Mouse (Mus musculus) forebrain, postnatal 0 days (tissue): Measurements from ENCODE around the gene Ap1g2. TPM values are rescaled to one million over a fixed set of nuclear protein-coding genes. Genes with fewer than 3 reads are reported as not detected.
A peak's percentile ranks its signal among the peaks of the same experiment; 100 is the strongest.

Experiments
- ATAC-seq: fragments of 200-750 bp; cut with Nextera tagmentation; 2 replicates; pipeline ENCODE4 v1.8.0; 2017; ENCODE audit warnings: mild to moderate bottlenecking, moderate library complexity
- DNase-seq: peaks from one replicate; pipeline ENCODE4 v3.0.0-alpha.2; 2015
- H3K27ac ChIP-seq: fragments of 300-500 bp; sonication (generic); 2 replicates; pipeline ENCODE4 v1.5.1; 2014; ENCODE audit warnings: low read depth, mild to moderate bottlenecking, antibody characterized with exemption, low read length, moderate library complexity, mixed read lengths
- H3K27me3 ChIP-seq: fragments of 300-500 bp; sonication (generic); 2 replicates; pipeline ENCODE4 v1.6.1; 2014; ENCODE audit warnings: mild to moderate bottlenecking, low read length, mixed read lengths; ENCODE audit not compliant: insufficient read depth
- H3K36me3 ChIP-seq: fragments of 300-500 bp; sonication (generic); 2 replicates; pipeline ENCODE4 v1.6.1; 2014; ENCODE audit warnings: mild to moderate bottlenecking, moderate library complexity; ENCODE audit not compliant: insufficient read depth
- H3K4me1 ChIP-seq: fragments of 300-500 bp; sonication (generic); 2 replicates; pipeline ENCODE4 v1.6.1; 2014; ENCODE audit warnings: antibody characterized with exemption; ENCODE audit not compliant: insufficient read depth
- H3K4me2 ChIP-seq: fragments of 300-500 bp; sonication (generic); 2 replicates; pipeline ENCODE4 v1.6.1; 2014; ENCODE audit warnings: low read depth, mild to moderate bottlenecking, moderate library complexity
- H3K4me3 ChIP-seq: fragments of 300-500 bp; sonication (generic); 2 replicates; pipeline ENCODE4 v1.5.1; 2014; ENCODE audit warnings: low read depth, low read length, mixed read lengths
- H3K9ac ChIP-seq: fragments of 300-500 bp; sonication (generic); 2 replicates; pipeline ENCODE4 v1.6.1; 2014; ENCODE audit warnings: mild to moderate bottlenecking
- H3K9me3 ChIP-seq: fragments of 300-500 bp; sonication (generic); 2 replicates; pipeline ENCODE4 v1.6.1; 2016; ENCODE audit warnings: low read length
- CTCF ChIP-seq: sonication (generic); IDR thresholded peaks from 2 replicates; pipeline ENCODE4 v1.5.1; 2016; ENCODE audit warnings: antibody characterized with exemption, control low read depth, low read depth
- WGBS: fragments of 180-500 bp; shearing (Covaris S2); extraction: QIAGEN DNeasy Blood & Tissue Kit; methylation state at CpG from one replicate; pipeline ENCODE4 v1.1.7; 2014; 5-methylcytosine and 5-hydroxymethylcytosine counted together
- polyA plus RNA-seq: library from polyadenylated mRNA; unstranded; fragments of >200 nt; fragmentation: Nextera tagmentation; extraction: Ambion mirVana; gene quantifications from 2 replicates; pipeline ENCODE4 v1.2.1, GENCODE M21; 2015
- total RNA-seq: library from RNA; depleted of rRNA; stranded (reverse); fragments of >200 nt; gene quantifications from 2 replicates; pipeline ENCODE4 v1.2.3, GENCODE M21; 2014

Ap1g2 gene
- total and polyA plus RNA-seq, 2 experiments from 2014 or later = 5.5 to 12.8 TPM

DNA sequence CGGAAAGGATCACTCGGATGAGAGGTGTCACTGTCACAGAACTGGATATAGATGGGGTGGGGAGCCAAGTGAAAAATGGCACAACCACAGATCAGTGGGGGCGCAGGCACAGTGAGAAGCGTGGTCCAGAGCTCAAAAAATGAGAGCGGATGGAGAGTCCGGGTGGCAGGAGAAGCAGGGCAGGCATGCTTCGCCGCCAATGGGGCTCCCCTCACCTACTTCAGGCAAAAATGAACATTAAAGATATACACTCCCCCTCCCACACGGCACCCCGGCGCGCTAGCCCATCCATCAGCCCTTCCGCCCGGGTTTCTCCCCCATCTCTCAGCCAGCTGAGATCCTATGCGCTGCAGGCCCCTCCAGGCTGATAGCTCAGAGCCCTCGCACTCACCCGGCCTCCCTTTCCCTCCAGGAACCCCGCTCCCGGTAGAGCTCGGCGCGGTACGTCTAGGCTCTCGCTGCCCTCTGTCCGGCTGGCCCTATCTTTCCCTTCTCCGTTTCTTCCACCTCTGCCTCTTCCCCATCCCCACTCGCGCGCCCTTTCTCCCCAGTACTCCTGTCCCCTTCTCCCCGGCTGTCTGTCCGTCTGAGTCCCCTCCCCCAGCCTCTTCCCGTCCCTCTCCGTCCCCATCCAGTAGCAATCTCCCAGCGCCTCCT, 15.1 kb downstream of the Ap1g2 start:
- Histone ChIP-seq H3K9ac (peak overlapping the region; percentile 88), H3K4me2 (peak overlapping the region; percentile 92), H3K4me3 (peak overlapping the region; percentile 73), H3K9me3 (no peaks in the 10 kb centered on the region), H3K4me1 (peaks cover 40% of the 10 kb centered on the region), H3K27me3 (no peaks in the 10 kb centered on the region), H3K27ac (peak overlapping the region; percentile 95), H3K36me3 (no peaks in the 10 kb centered on the region)
- ATAC-seq = peak; percentile 5
- no peak for TF ChIP-seq CTCF
- WGBS = 2% methylated on average over 34 of the region's 34 CpGs
- peak; percentile 51 for DNase-seq

DNA sequence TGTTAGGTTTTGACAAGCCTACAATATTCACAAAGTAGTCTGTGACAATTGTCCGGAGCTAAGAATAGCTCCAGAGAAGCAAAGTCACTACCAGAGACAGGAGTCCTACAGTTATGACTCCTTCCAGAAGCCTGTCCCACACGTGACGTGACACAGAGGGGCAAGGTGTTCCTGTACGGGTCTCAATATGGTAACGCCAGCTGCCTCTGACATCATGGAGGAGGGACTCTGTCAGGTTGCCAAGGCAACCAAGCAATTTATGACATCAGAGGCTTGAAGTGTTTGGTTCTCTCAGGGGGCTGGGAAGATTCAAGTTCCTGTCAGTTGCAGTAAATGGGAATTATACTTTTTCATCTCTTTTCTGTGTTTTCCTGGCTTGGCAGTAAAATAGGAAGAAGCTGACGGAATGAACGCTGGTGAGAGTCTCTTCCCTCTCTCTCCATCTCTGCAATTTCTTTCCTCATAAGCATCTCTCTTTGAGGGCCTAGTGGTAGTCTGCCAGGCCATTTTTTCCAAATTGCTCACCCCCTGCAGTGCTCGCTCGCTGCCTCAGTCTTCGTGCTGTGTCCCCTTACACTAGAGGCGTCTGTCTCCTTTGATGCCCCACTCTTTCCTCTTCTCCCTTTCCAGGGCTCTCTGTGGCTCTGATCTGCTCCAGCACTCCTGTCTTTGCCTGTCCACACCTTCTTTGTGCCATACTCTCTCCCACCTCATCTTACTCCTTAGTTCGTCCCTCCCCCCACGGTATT, 17.0 kb downstream of the Ap1g2 start:
- no peak overlapping the region for H3K9ac ChIP-seq
- DNase-seq = peak; percentile 73
- H3K4me2 ChIP-seq = peak overlapping the region; percentile 92
- H3K4me3 ChIP-seq = no peak overlapping the region
- no peak for ATAC-seq
- H3K9me3 ChIP-seq = no peaks in the 10 kb centered on the region
- no peaks in the 10 kb centered on the region for H3K36me3 ChIP-seq
- H3K27ac ChIP-seq = peak overlapping the region; percentile 37; the same call in 1 of the 2 replicates
- H3K4me1 ChIP-seq = peaks cover 39% of the 10 kb centered on the region
- no peaks in the 10 kb centered on the region for H3K27me3 ChIP-seq
- 39% methylated on average over 13 of the region's 13 CpGs for WGBS
- no peak for TF ChIP-seq CTCF

DNA sequence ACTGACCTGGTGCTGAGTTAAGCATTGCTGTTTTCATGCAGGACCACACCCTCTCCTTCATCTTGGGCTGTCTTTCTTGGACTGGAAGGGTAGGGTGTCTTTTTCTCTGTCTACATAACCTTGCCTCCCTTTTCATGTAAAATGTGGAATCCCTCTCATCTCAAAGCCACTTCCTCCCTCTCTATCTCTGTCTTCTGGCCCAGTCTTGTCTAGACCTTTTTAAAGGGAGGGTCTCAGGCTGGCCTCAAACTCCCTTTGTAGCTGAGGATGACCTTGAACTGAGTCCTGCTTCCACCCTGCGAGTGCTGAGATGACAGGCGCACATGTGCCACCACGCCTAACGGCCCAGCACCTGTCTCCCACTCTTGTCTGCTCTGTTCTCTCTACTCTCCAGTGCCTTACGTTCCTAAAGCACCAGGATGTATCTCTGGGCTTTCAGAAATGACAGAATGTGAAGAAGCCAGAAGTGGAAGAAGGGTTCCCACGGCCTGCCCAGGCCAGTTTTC, 20.3 kb downstream of the Ap1g2 start:
- ATAC-seq (no peak), DNase-seq (no peak)
- Histone ChIP-seq H3K36me3 (no peaks in the 10 kb centered on the region; the same call in 1 of the 2 replicates), H3K9ac (0 out of 2 replicates have a peak overlapping the region, but pooled peaks have one; percentile 6), H3K4me2 (no peak overlapping the region), H3K27ac (0 out of 2 replicates have a peak overlapping the region, but pooled peaks have one; percentile 31), H3K27me3 (no peaks in the 10 kb centered on the region), H3K4me3 (no peak overlapping the region), H3K4me1 (peaks cover 34% of the 10 kb centered on the region), H3K9me3 (no peaks in the 10 kb centered on the region)
- no peak for TF ChIP-seq CTCF
- 92% methylated on average over 6 of the region's 6 CpGs for WGBS

DNA sequence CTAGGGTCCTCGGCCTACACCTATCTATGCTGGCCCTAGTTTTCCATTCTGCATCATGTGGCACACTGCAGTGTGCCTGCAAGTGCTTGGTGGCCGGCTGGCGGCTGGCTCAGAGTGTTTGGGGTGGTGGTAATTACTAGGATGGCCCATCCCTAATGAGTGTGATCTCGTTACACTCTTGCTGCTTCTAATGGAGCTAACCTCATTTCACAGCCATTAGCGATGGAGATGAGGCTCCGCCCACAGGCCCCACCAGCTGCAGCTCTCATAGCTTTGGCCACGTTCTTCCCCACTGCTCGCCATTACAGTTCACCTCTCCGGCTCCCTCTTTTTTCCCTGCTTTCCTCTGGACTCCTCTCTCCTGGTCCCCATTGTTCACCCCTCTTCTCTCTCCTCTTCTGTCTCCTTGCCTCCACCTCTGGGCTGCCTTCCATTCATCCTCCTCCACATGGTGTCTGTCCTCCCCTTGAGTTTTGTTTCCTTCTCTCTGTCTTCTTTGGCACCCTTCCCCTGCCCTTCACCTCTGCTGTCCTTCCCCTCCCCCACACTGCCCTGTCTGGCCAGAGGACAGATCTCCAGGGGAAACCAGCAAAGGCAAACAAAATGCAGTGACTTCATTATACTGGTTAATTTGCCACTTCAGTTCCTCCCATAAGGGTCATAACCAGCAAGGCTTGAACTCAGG, 20.9 kb downstream of the Ap1g2 start:
- peaks cover 28% of the 10 kb centered on the region for H3K4me1 ChIP-seq
- ATAC-seq (peak; percentile 56), DNase-seq (no peak)
- H3K9ac ChIP-seq = 0 out of 2 replicates have a peak overlapping the region, but pooled peaks have one; percentile 6
- no peaks in the 10 kb centered on the region; the same call in 1 of the 2 replicates for H3K36me3 ChIP-seq
- no peaks in the 10 kb centered on the region for H3K27me3 ChIP-seq
- no peak for TF ChIP-seq CTCF
- no peaks in the 10 kb centered on the region for H3K9me3 ChIP-seq
- 25% methylated on average over 9 of the region's 9 CpGs for WGBS
- H3K27ac ChIP-seq = peak overlapping the region; percentile 31; the same call in 1 of the 2 replicates
- H3K4me3 ChIP-seq = no peak overlapping the region
- no peak overlapping the region for H3K4me2 ChIP-seq

DNA sequence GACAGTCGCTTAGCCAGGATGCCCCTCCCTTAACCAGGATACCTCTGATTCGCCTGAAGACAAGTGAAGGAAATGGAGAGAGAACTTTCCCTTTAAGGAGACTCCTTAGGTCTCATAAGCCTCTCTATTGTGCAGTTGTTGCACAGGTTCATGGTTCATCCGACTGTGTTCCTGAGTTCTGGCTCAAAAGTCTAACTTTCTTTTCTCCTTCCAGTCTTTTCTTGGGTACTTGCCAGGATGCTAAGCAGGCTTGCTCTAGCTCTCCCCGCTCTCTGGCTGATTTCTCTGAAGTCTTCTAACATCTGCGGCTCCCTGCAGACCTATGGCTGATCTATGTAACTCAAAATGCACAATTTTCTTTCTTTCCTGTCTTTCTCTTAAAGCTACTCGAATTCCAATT, 22.9 kb downstream of the Ap1g2 start:
- WGBS = 62% methylated on average over 6 of the region's 6 CpGs
- no peak for DNase-seq
- Histone ChIP-seq H3K27me3 (no peaks in the 10 kb centered on the region), H3K27ac (no peak overlapping the region), H3K4me1 (peaks cover 17% of the 10 kb centered on the region), H3K9ac (no peak overlapping the region), H3K36me3 (no peaks in the 10 kb centered on the region; the same call in 1 of the 2 replicates), H3K4me3 (no peak overlapping the region), H3K4me2 (no peak overlapping the region), H3K9me3 (no peaks in the 10 kb centered on the region)
- ATAC-seq = no peak
- TF ChIP-seq CTCF = no peak

DNA sequence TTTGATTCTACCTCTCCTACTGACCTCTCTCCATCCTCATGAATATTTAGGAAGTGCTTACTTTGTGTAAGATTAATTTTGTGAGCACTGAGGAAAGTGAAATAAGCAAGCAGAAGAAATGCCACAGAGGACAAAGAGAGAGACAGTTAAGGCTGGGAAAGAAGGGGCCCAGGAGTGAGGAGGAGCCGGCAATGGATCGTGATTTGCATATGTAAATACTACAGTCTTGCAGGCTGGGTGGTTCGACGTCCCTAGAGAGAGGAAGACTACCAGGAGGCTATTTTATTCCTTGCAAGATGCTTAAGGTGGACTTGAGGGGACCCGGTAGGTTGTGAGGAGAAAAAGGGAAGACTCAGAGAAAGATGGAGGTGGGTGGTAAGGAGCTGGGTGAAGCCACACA, 25.3 kb downstream of the Ap1g2 start:
- peak overlapping the region; percentile 45; the same call in 1 of the 2 replicates for H3K27ac ChIP-seq
- WGBS = 31% methylated on average over 5 of the region's 5 CpGs
- ATAC-seq = no peak

More for the DNA sequence above, 25.3 kb downstream of the Ap1g2 start:
- DNase-seq = no peak
- no peaks in the 10 kb centered on the region for H3K9me3 ChIP-seq
- H3K4me1 ChIP-seq = peaks cover 21% of the 10 kb centered on the region
- no peak overlapping the region for H3K4me3 ChIP-seq
- 0 out of 2 replicates have a peak overlapping the region, but pooled peaks have one; percentile 1 for H3K9ac ChIP-seq
- H3K27me3 ChIP-seq = no peaks in the 10 kb centered on the region
- H3K4me2 ChIP-seq = no peak overlapping the region
- no peak for TF ChIP-seq CTCF
- H3K36me3 ChIP-seq = no peaks in the 10 kb centered on the region; the same call in 1 of the 2 replicates
